Mouse (Mus musculus) kidney, adult 2 months (tissue): ENCODE results near the gene Mff. TPM values are rescaled to one million over a fixed set of nuclear protein-coding genes. Genes with fewer than 3 reads are reported as not detected.

Experiments used
- DNase-seq: peaks from one replicate; pipeline ENCODE4 v3.0.0; 2021
- H3K27ac ChIP-seq: fragments of 200-500 bp; 2 replicates; pipeline ENCODE4 v1.5.1; 2012; ENCODE audit warnings: low read depth, low read length, control low read depth, inconsistent platforms; ENCODE audit not compliant: insufficient read depth
- H3K27me3 ChIP-seq: fragments of 200-500 bp; replicated peaks from 2 replicates; pipeline ENCODE4 v1.6.1; 2012; ENCODE audit warnings: mild to moderate bottlenecking, moderate library complexity, low read length, inconsistent platforms; ENCODE audit not compliant: control insufficient read depth, insufficient read depth
- H3K36me3 ChIP-seq: fragments of 200-500 bp; 2 replicates; pipeline ENCODE4 v1.6.1; 2012; ENCODE audit warnings: mild to moderate bottlenecking, moderate library complexity, low read length, inconsistent platforms; ENCODE audit not compliant: control insufficient read depth, insufficient read depth
- H3K4me1 ChIP-seq: fragments of 200-500 bp; 2 replicates; pipeline ENCODE4 v1.6.1; 2011; ENCODE audit warnings: low read length; ENCODE audit not compliant: control insufficient read depth, insufficient read depth
- H3K4me3 ChIP-seq: fragments of 200-500 bp; 2 replicates; pipeline ENCODE4 v1.5.1; 2011; ENCODE audit warnings: mild to moderate bottlenecking, low read depth, low read length, control low read depth; ENCODE audit not compliant: insufficient read depth
- CTCF ChIP-seq: fragments of 200-500 bp; conservative IDR thresholded peaks from 2 replicates; pipeline ENCODE4 v1.5.1; 2011; ENCODE audit warnings: low read depth, mild to moderate bottlenecking, control low read depth, low read length, moderate library complexity, mixed read lengths; ENCODE audit not compliant: insufficient read depth, insufficient read length
- POLR2A ChIP-seq: fragments of 200-500 bp; IDR thresholded peaks from one replicate; pipeline ENCODE4 v1.6.1; 2011; ENCODE audit warnings: low read depth, low read length, control low read depth
- WGBS: fragments of 180-500 bp; shearing (Covaris S2); methylation state at CpG from one replicate; pipeline ENCODE4 v1.1.7; 2018; 5-methylcytosine and 5-hydroxymethylcytosine counted together
- polyA plus RNA-seq: library from polyadenylated mRNA; depleted of rRNA; stranded (reverse); fragments of >200 nt; gene quantifications from 2 replicates; pipeline ENCODE4 v1.2.3, GENCODE M21; 2012

The Mff gene
- polyA plus RNA-seq, 1 experiment = 68.4 TPM

DNA sequence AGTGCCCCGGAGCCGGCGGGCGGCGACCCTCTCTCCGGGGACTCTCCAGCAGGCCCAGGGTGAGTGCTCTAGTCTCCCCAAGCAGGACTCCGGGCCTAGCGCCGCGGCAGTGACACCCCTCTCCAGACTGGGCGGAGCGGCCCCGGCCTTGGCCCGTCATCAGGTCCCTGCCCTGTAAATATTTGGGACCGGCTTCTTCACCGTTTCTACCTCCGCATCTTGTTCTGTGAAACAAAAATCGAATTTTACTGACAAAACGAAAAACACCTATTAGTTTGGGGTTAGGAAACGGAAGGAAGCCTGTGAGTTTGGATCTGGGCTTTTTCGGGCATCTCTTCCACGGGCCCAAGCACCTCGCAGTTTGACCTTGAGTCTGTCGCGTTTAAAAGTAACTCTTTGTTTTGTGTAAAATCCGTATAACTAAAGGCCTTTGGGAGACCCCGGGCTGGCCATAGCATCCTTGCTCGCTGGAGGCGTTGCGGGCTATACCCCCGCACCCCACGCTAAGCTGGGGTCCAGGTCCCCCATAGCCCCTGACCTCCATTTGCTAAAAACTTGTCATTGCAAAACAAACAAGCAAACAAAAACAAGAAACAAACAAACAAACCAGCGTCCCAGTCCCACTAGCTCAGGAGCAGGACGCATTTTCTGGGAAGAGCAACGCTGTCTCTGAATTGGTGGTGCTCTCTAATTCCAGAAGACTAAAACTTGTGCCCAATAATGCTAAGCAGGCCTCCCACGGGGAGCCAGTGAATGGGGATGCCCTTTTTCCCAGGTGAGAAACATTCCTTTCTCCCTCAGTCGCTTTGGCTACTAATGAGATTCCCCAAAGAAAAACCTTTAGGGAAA is 560 bp downstream of the Mff start:
- peak overlapping the region; percentile 80 for H3K27ac ChIP-seq
- TF ChIP-seq POLR2A (no peak), CTCF (no peak)
- peak overlapping the region; percentile 80 for H3K4me3 ChIP-seq
- H3K27me3 ChIP-seq = no peaks in the 10 kb centered on the region
- under 1% methylated on average over 37 of the region's 37 CpGs for WGBS
- peak; percentile 13 for DNase-seq
- peaks cover 3% of the 10 kb centered on the region; the same call in 1 of the 2 replicates for H3K4me1 ChIP-seq
- no peaks in the 10 kb centered on the region; the same call in 1 of the 2 replicates for H3K36me3 ChIP-seq

DNA sequence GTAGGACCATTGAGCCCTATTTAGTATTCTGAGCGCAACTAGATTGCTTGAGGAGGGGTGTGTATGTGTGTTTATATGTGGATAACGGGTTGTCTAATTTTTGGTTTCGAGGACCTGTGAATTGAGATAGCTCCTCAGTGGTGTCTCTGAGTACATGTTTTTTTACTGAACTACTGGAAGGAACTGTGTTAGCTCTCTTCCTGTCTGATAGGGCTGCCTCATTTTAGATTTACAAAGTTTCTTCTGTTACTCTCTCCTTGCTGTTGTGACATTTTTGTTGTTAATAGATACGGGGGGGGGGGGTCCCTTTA is 1.1 kb downstream of the Mff start:
- DNase-seq = no peak
- TF ChIP-seq POLR2A (no peak), CTCF (no peak)
- H3K36me3 ChIP-seq = no peaks in the 10 kb centered on the region; the same call in 1 of the 2 replicates
- H3K27ac ChIP-seq = no peak overlapping the region
- peak overlapping the region; percentile 80 for H3K4me3 ChIP-seq
- no peaks in the 10 kb centered on the region for H3K27me3 ChIP-seq
- 32% methylated on average over 4 of the region's 4 CpGs for WGBS
- peaks cover 3% of the 10 kb centered on the region; the same call in 1 of the 2 replicates for H3K4me1 ChIP-seq

DNA sequence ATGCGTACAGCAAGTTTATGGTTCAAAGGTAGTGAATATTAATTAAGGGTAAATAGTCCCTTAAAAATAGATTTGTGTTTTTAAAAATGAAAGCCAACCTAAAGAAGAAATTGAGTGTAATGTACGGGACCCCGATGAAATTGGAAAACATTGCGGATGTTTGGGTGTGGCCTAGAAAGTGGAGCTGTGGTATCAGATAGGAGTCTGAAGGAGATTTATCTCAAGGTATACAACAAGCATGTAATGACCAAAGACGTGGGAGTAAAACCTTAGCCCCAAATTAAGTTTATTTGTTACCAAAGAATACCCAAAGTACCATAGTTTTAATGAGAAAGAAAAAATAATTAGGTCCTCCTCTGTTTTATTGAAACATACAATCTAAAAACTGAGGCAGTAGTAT is 1.8 kb downstream of the Mff start:
- 88% methylated on average over 5 of the region's 5 CpGs for WGBS
- Histone ChIP-seq H3K27me3 (no peaks in the 10 kb centered on the region), H3K4me3 (no peak overlapping the region), H3K4me1 (peaks cover 3% of the 10 kb centered on the region; the same call in 1 of the 2 replicates), H3K36me3 (peaks cover 3% of the 10 kb centered on the region; the same call in 1 of the 2 replicates), H3K27ac (no peak overlapping the region)
- DNase-seq = no peak
- no peak for TF ChIP-seq CTCF
- TF ChIP-seq POLR2A = no peak

DNA sequence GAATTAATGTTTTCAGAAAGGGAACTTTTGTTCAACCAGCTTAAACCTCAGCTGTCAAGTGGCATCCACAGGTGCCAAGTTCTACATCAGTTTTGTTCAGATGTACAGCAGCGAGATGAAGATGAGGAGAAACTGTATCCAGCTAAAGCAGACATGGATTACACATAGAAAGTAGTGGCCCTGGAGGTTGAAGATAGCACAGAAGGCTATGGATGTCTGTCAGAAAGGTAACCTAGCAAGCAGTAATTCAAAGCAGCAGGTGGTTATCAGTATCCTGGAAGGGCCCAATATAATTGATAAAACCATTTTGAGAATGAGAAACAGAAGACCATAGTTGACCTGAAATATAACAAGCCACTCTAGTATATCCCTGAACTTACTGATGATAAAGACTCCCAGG is 8.7 kb downstream of the Mff start:
- no peaks in the 10 kb centered on the region for H3K4me1 ChIP-seq
- TF ChIP-seq CTCF = no peak
- 100% methylated on average over 1 of the region's 1 CpGs for WGBS
- H3K4me3 ChIP-seq = no peak overlapping the region
- no peak for DNase-seq
- peaks cover 14% of the 10 kb centered on the region for H3K36me3 ChIP-seq
- no peaks in the 10 kb centered on the region for H3K27me3 ChIP-seq
- no peak overlapping the region for H3K27ac ChIP-seq

DNA sequence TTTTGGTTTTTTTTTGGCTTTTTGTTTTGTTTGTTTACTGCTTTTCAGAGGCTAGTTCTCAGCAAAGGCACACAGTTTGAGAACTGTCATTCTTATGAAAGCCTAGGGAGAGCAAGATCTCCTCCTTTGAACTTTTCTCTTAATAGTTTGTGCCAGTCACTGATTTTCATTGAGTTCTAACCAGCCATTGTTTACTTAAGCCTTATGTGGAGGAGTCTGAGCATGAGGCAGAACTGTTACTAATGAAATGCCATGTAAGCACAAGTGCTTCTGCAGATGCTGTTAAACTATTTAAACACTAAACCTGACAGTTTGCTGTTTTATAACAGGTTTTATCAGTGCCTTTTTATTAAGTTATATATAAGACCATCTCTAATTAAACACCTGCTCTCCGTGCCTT is 13.4 kb downstream of the Mff start:
- WGBS = 50% methylated on average over 1 of the region's 1 CpGs
- H3K4me3 ChIP-seq = no peak overlapping the region
- TF ChIP-seq POLR2A (no peak), CTCF (no peak)
- no peak overlapping the region; the same call in 1 of the 2 replicates for H3K27ac ChIP-seq
- no peak for DNase-seq
- peaks cover 9% of the 10 kb centered on the region for H3K36me3 ChIP-seq
- H3K4me1 ChIP-seq = no peaks in the 10 kb centered on the region
- no peaks in the 10 kb centered on the region for H3K27me3 ChIP-seq

DNA sequence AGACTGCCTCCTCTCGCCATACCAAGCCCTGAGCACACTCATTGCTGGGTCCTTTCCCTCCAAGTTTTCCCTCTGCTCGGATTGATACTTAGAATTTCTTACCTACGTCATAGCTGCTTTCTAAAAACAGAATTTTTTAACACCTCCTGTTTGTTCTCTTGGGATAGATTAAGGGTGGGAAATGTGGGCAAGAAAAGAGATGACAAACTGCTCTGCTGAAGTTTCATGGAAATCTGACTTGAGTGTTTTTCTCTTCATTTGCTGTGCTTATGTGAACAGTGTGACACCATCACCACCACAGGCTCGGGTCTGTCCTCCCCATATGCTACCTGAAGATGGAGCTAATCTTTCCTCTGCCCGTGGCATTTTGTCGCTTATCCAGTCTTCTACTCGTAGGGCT is 16.8 kb downstream of the Mff start:
- H3K27me3 ChIP-seq = no peaks in the 10 kb centered on the region
- DNase-seq = no peak
- no peaks in the 10 kb centered on the region for H3K4me1 ChIP-seq
- H3K36me3 ChIP-seq = peaks cover 1% of the 10 kb centered on the region; the same call in 1 of the 2 replicates
- H3K4me3 ChIP-seq = no peak overlapping the region
- no peak overlapping the region for H3K27ac ChIP-seq
- 93% methylated on average over 7 of the region's 7 CpGs for WGBS
- TF ChIP-seq CTCF (no peak), POLR2A (no peak)

DNA sequence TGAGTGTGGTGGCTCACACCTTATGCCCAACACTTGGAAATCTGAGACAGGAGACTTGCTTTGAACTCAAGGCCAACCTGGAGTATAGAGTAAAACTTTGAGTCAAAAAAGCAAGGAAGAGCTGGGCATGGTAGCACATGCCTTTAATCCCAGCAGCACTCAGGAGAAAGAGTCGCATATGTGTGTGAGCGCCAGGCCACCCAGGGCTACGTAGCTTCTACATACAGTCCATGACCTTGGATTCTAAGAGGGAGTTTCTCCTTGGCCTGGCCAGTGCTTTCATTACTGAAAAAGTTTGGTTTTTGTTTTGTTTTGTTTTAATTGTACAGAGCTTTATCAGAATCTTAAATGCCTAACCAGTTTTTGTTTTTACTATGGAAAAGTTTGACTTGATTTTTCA is 19.3 kb downstream of the Mff start:
- H3K4me3 ChIP-seq = no peak overlapping the region
- no peaks in the 10 kb centered on the region for H3K4me1 ChIP-seq
- H3K27ac ChIP-seq = no peak overlapping the region
- peaks cover 1% of the 10 kb centered on the region; the same call in 1 of the 2 replicates for H3K36me3 ChIP-seq
- 77% methylated on average over 3 of the region's 3 CpGs for WGBS
- DNase-seq = no peak
- H3K27me3 ChIP-seq = no peaks in the 10 kb centered on the region
- TF ChIP-seq CTCF (no peak), POLR2A (no peak)
